Mouse (Mus musculus) spleen, adult 2 months (tissue): ENCODE measurements around the gene Kdm1b.

ENCODE experiments used
- CTCF ChIP-seq: fragments of 200-500 bp; IDR thresholded peaks from 2 replicates; pipeline ENCODE4 v1.5.1; 2011; ENCODE audit warnings: mild to moderate bottlenecking, inconsistent platforms; ENCODE audit not compliant: insufficient read depth, insufficient read length, insufficient replicate concordance; ENCODE audit errors: extremely low read depth
- POLR2A ChIP-seq: fragments of 200-500 bp; IDR thresholded peaks from 2 replicates; pipeline ENCODE4 v1.6.1; 2011; ENCODE audit warnings: low read depth, low read length, inconsistent platforms

DNA sequence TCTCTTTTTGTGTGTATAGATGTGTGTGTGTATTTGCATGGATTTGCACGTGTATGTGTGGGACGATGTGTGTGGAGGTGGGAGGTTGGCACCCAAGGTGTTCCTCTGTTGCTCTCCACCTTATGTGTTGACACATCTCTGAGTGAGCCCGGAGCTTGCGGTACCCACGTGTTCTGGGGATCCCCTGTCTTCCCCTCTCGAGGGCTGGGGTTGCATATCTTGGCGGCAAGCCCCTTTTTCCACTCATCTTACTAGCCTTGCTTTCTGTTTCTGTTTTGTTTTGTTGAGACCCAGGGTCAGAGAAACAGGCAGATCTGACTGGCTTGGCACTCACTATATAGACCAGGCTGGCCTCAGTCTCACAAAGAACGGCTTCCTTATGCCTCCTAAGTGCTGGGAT lies 89.8 kb downstream of the Kdm1b start:
- TF ChIP-seq POLR2A (no peak), CTCF (no peak)
